Mouse (Mus musculus) brain, embryonic 14.5 days (tissue): Measurements from ENCODE around the gene Fbln7. TPM values are rescaled to one million over a fixed set of nuclear protein-coding genes. Genes with fewer than 3 reads are reported as not detected.

ENCODE experiments used
- DNase-seq: peaks from one replicate; pipeline ENCODE4 v3.0.0-alpha.2; 2011; ENCODE audit warnings: low read depth
- CTCF ChIP-seq: fragments of 200-500 bp; IDR thresholded peaks from 2 replicates; pipeline ENCODE4 v1.5.1; 2012; ENCODE audit warnings: inconsistent platforms, mild to moderate bottlenecking, moderate library complexity, borderline replicate concordance; ENCODE audit not compliant: insufficient read depth, insufficient read length; ENCODE audit errors: extremely low read depth
- POLR2A ChIP-seq: fragments of 200-500 bp; IDR thresholded peaks from 2 replicates; pipeline ENCODE4 v1.6.1; 2012; ENCODE audit warnings: mild to moderate bottlenecking, inconsistent platforms, borderline replicate concordance; ENCODE audit not compliant: poor library complexity, insufficient read depth, insufficient read length, severe bottlenecking; ENCODE audit errors: extremely low read depth
- polyA plus RNA-seq: library from polyadenylated mRNA; depleted of rRNA; stranded (reverse); fragments of >200 nt; gene quantifications from 2 replicates; pipeline ENCODE4 v1.2.3, GENCODE M21; 2012

Gene Fbln7
- polyA plus RNA-seq, 1 experiment = 1.7 TPM

GRCm38 (mm10) chr2:128881236-128881635, 18.5 kb downstream of the Fbln7 start:
- peak; percentile 38; the same call in 1 of the 2 replicates for TF ChIP-seq CTCF
- TF ChIP-seq POLR2A = no peak
- DNase-seq = peak; percentile 14

DNA sequence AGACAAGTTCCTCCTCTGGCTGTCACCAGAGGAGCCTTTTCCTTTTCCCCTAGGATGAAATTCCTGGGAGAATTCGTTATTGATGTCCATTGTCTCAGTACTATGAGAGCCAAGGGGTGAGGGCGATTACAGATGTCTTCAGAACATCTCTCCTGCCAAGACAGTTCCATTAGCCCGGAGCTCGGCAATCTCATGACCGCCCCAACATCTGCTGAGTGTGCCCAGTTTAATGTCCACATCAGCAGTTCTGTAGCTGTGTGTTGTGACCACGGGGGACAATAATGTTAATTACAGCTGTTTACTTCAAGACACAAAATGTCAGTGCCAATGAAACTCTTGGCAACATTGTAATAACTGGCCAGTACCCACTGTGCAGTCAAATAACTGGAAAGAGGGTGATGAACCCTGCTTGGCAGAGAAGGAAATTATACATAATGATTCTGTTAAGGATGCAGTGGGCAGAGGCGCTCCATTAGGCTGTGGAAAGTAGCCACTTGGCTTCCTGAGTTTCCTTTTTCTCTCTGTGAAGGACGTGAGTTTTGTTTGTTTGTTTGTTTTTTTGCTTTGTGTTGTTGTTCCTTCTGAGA, 22.5 kb downstream of the Fbln7 start:
- TF ChIP-seq CTCF = no peak
- no peak for TF ChIP-seq POLR2A
- DNase-seq = no peak

- TF ChIP-seq CTCF (no peak), POLR2A (no peak)
- DNase-seq = no peak
These were observed 25.2 kb downstream of the Fbln7 start for GRCm38 (mm10) chr2:128887866-128888550.

- DNase-seq = no peak
- TF ChIP-seq CTCF (peak; percentile 32; the same call in 1 of the 2 replicates), POLR2A (no peak)
These were observed 28.0 kb downstream of the Fbln7 start for GRCm38 (mm10) chr2:128890661-128891335.

DNA sequence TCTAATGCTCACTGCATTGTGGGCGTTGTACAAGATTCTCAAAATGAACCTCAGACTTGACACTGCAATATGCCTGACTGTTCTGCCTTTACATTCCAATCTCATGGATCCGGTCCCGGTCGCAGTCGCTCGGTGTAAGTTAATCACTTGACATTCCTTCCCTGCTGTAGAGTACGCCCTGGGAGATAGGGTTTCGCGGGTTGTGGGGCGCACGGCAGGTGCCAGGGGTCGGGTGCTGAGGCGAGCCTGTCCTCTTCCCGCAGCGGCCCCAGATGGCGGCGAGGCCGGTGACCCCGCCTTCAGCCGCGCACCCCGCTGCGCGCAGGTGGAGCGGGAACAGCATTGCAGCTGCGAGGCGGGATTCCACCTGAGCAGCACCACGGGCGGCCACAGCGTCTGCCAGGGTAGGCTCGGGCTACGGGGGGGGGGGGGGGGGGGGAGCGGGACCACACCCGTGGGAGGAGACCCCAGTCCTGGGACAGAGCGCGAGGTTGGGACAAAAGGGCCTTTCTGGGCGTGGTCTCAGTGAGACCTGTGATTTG, 29.5 kb downstream of the Fbln7 start:
- no peak for TF ChIP-seq CTCF
- no peak for TF ChIP-seq POLR2A
- peak; percentile 32 for DNase-seq

GRCm38 (mm10) chr2:128902843-128903242, 40.1 kb downstream of the Fbln7 start:
- TF ChIP-seq CTCF = no peak
- no peak for TF ChIP-seq POLR2A
- DNase-seq = no peak

DNA sequence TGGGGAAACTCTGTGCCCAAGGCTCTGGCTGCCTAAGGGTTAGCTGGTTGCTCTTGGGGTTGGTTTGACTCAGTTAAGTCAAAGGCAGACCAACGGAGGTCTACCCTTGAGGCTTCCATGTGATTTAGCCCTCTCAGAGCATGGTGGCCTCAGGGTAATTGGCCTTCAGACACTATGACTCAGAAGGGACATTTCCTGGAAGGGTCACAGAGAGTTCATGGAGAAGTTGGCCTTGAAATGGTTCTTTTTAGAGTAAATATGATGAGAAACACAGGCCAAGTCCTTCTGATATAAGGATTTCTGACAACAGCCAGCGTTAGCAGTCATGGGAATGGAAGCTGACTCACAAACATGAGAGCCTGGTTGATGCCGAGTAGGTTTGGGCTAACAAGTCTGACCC, 40.9 kb downstream of the Fbln7 start:
- TF ChIP-seq POLR2A (no peak), CTCF (no peak)
- no peak for DNase-seq

DNA sequence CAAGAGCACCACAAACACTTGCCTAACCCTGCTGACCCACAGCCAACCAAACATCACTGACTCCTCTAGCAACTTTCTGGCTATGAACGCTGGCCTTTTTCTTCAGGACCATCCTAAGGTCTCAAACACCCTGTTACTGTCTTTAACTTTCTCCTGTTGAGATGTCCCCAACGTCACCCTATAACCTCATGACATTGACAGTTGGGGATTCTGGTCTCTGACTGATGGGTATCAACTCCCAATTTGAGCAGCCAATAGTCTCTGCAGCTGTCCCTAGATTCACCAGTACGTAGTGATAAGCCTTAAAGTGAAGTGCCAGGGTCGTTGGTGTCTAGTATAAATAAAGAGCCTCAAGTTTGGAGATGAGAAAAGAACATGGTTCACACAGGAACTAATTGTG, 52.2 kb downstream of the Fbln7 start:
- DNase-seq = no peak
- TF ChIP-seq POLR2A = no peak
- TF ChIP-seq CTCF = no peak

DNA sequence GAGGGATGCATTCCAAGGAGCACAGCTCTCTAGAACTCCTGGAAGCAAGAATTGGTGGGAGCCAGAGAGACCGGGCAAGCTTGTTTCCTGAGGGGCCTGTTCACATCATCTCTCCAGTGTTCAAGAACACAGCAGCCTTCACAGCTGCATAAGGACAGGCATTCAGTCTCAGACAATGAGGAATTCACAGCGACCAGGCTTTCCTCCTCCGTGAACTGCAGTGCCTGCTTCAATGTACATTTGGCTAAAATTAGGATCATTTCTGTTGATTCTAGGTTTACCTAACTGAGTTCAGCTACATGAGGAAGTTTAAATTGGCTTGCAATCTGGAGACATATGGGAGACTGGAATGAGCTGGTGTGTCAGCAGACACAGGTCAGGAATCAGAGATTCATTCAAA, 53.7 kb downstream of the Fbln7 start:
- DNase-seq = no peak
- TF ChIP-seq CTCF (no peak), POLR2A (no peak)

- TF ChIP-seq POLR2A (no peak), CTCF (no peak)
- DNase-seq = no peak
These were observed 62.0 kb downstream of the Fbln7 start for GRCm38 (mm10) chr2:128924799-128925198.

- no peak for DNase-seq
- TF ChIP-seq CTCF (no peak), POLR2A (no peak)
These were observed 65.7 kb downstream of the Fbln7 start for GRCm38 (mm10) chr2:128928446-128928845.
